Mouse (Mus musculus) megakaryocyte, embryonic 14.5 days (primary cell): ENCODE measurements at regions not wholly inside any gene's neighbourhood (a gene's known extent, or its start where the extent isn't known, plus 50 kb on each side); places are given as distances from the start of the nearest gene placed in this dataset.

ENCODE experiments used
- FLI1 ChIP-seq: IDR thresholded peaks from 2 replicates; pipeline ENCODE4 v1.6.1; 2012; ENCODE audit warnings: low read length, inconsistent platforms, mixed read lengths
- GATA1 ChIP-seq: IDR thresholded peaks from 3 replicates; pipeline ENCODE4 v1.6.1; 2012; ENCODE audit warnings: mixed read lengths, low read length, inconsistent platforms, borderline replicate concordance

DNA sequence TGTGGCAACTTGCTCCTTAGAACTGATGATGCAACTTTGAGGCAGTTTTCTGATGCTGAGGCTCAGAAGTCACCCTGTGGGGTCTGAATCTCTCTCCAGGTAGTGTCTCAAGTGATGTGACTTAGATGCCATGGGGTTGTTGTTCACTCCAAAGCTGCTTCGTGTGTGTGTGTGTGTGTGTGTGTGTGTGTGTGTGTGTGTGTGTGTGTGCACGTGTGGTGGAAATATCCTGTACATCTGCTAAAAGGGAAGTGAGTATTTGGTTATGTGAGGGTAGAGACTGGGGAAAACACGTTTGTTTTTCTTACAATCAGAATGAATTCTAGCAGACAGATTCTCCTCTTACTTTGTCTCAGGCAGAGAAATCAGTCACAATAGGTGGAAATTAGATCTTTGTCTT is 276.5 kb downstream of the Insc start:
- TF ChIP-seq FLI1 (no peak), GATA1 (no peak)
